Mouse (Mus musculus) embryo, embryonic 11 days (tissue): ENCODE measurements around the gene Pald1.
A peak's percentile ranks its signal among the peaks of the same experiment; 100 is the strongest.

Experiments used
- DNase-seq: peaks from one replicate; pipeline ENCODE4 v3.0.0-alpha.2; 2015

Pald1 gene

DNA sequence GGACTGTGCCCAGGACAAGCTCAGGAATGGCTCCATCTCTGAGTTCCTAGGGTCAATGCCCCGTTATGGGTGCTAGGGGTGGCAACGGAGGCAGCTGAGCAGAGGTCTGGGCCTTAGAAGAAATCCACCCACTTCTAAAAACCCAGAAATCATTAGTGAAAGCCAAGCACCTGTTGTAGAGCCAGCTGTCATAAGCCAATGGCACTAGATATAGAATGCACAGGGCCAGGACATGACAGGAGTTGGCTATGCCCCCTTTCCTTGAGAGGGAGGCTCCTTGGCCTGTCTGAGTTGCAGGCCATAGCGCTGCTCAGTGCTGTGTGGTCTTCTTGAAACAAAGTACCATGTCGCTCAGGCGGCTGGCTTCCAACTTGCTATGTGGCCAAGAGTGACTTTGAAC is 17.1 kb upstream of the Pald1 start:
- DNase-seq, result no peak

DNA sequence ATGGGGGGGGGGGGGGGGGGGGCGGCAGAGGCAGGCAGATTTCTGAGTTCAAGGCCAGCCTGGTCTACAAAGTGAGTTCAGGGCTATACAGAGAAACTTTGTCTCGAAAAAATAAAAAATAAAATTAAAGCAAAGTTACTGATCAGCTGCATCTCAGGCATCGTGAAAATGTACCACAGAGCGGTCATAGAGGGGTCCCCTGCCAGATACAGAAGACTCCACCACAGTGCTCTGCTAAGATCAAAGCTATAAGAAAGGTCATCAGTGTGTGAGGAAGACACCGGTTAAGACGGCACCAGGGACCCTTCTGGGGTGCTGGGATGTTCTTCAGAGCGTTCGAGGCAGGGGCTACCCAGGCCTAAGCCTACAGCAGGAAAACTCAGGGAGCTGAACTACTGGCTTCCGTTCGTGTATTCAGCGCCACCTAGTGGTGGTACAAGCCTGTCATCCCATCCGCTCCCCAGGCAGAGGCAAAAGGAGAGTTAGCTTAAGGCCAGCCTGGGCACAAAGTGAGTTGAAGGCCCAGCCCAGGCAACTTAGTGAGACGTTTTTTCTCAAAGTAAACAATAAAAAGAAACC is 15.9 kb upstream of the Pald1 start:
- DNase-seq, result peak; percentile 91

DNA sequence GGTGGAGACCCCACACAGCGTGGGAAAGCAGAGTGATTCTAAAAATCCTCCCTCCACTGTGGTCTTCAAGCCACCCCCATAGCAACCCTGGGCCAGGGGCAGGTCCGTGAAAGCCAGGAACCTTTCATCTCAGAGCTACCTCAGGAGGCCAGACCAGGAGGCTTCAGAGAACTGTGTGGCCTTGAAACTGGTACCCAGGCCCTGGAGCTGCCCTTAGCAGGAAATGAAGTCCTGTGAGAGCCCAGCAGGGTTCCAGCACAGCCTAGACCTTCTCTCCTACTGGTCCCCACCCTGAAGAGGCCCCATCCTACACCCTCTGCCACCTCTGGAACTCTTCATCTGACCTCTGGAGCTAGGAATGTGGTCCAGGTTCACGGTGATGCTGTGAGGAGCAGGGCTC is 14.8 kb upstream of the Pald1 start:
- DNase-seq, result no peak

DNA sequence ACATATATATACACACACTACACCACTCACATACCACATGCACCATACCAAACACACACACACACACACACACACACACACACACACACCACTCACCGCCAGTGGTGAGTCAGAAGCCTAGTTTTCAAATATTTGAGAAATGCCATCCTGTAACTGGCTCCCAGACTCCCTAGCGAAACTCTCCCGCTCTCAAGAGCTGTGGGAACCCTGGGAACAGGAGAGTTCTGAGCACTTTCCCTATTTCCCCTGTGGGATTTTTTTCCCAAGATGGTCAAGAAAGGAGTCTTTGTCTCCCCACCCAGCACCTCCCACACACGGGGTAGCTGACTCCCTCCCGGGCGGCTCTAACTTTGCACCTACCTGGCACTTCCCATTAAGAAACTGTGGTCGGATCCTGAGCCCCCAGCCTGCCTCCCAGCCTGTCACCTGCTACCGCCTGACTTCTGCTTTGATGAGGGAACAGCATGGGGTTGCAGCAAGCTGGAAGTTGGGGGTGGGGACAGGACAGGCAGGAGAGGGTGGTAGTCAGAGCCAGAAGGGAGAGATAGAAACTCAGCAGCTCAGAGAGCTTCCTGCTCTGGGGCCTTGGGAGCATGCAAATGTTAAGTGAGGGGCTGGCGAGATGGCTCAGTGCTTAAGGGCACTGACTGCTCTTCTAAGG is 11.3 kb upstream of the Pald1 start:
- DNase-seq, result no peak

DNA sequence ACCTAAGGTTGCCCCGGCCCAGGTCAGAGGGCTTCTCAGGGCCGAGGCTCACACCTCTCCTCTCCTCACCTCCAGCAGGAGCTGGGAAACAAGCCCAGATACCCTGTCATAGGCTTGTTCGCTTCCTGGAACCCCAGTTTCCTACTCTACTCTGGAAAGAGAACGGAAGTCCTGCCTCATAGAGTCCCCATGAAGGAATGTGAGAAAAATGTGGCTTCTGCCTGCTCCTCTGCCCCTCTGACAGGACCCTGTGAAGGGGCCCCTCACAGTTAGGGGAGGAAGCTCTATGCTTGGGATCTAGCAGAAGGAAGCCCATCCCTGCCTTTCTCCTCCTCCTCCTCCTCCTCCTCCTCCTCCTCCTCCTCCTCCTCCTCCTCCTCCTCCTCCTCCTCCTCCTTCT is 9.3 kb upstream of the Pald1 start:
- no peak for DNase-seq

DNA sequence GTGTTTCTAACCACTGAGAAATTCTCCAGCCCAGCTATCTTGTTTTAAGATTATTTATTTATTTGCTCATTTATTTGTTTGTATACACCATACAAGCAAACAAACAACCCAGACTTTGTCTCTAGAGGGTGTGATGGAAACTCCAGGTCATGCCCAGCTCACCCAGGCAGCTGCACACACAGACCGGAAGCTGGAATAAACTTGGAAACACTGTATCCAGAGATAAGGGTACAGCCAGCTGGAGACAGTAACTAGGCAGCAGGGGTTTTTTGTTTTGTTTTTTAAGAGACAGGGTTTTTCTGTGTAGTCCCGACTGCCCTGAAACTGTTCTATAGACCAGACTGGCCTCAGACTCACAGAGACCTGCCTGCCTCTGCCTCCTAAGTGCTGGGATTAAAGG is 6.8 kb upstream of the Pald1 start:
- DNase-seq, result no peak

DNA sequence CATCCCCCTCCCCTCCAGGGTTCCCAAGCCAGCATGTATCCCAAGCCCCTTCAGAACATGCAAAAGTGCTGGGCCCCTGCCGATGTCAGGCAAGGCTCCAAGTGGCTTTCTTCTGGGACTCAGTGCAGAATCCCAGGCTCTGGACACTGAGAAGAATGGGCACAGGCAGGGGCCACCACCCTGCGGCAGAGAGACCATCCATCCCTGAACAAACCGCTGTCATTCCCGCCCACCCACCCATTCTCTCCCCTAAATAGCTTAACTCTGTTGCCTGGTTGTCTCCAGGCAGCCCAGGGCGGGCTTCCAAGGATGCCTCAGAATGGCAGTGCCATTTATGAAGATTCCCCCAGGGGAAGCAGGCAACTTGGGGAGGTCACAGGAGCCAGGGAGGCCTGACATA is 5.7 kb upstream of the Pald1 start:
- DNase-seq, result no peak

DNA sequence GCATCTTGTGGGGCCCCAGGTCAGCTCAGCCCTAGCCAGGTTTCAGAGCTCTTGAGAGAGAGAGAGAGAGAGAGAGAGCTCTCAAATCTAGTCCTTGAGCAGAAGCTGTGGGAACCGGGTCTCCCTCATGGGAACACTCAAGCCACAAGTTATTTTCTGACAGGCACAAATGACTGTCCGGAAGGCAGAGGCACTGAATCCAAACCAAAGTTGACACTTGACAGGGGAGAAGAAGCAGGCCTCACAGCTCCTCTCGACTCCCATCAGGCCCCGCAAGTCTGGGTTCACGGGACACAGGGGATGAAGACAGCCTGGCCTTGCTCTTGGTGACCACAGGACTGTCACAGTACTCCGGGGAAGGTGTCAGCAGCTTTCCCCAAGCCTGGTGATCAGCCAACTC is 3.0 kb upstream of the Pald1 start:
- DNase-seq, result no peak

DNA sequence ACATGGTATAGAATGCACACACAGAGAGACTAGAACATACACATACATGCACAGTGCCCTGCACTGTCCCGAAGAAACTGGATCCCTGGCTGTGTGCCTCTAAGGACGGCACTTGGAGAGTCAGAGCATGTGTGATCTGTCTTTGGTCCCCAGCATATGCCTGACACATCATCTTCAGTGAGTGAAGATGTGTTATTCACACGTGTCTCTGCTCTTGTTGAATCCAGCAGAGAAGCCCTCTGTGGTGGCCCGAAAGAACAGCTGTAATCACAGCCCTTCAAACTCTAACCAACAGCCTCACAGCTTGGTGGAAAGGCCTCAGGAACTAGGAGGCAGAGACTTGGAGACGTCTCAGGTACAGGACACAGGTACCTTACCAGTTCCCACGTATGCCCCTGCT is 1.8 kb upstream of the Pald1 start:
- DNase-seq, result no peak

DNA sequence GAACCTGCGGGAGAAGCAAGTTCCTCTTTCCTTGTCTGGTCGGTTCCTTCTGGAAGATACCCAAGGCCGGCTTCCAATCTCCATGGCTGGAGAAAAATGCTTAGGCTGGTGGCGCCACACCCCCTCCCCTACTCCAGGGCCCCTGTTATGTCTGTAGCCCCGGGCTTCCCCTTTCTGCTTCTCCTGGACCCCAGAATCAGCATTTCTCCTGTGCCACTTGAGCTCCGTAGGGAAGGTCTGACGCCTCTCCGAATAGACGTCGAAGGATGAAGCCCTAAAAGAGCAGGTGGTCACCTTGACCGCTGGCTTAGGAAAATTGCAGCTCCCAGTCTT is 351 bp upstream of the Pald1 start:
- DNase-seq, result no peak

DNA sequence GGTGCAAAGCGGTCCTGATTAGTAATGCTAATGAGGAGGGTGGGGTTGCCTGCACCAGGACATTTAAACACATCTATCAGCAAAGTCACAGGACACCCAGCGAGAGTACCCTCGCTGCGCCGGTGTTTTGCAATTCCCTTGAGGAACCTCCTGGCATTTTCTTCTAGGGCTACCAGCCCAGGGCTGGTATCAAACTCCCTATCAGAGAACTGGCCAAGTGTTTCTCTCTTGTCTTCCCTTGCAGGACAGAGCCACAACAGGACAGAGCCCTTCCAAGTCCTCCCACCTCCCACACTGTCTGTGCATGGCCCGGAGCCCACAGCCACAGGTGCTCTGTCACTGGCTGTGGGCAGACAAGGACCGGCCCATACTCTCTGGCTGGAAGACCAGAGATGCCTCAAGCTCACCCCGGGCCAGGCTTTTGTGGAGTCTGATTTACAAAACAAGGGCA is 1.0 kb downstream of the Pald1 start:
- no peak for DNase-seq

DNA sequence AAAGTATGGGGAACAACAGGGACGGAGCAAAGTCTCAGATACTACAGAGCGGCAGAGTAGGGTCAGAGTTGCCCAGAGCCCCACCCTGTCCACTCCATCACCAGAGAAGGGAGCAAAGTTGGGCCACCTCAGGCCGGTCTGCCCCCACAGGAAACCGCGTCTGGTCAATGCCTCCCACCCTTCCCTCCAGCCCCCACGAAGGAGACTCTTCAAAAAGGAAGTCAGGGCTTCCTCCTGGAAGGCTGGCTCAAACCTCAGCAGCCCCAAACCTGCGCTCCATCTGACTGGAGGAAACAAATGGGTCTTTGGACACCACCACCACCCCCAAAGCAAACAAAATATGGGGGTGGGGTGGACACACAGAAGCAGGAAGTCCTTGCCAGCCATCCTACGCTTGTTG is 1.5 kb downstream of the Pald1 start:
- no peak for DNase-seq

DNA sequence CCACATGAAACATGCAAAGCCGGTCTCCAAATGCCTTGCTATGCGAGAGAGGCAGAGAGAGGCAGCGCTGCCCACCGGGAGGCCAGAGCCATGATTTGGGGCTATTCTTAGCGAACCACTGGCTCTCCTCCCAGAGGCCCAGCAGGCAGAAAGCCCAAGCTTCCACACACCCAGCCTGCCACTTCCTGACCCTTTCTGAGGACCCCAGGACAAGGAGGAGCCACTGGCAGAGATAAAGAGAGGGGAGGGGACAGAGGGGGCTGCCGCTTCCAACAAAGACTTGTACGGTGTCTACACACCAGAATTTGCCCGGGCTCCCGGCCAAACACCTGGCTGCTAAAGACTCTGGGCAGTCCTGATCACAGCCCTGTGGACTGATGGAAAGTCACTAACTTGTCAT is 3.1 kb downstream of the Pald1 start:
- DNase-seq, result no peak

DNA sequence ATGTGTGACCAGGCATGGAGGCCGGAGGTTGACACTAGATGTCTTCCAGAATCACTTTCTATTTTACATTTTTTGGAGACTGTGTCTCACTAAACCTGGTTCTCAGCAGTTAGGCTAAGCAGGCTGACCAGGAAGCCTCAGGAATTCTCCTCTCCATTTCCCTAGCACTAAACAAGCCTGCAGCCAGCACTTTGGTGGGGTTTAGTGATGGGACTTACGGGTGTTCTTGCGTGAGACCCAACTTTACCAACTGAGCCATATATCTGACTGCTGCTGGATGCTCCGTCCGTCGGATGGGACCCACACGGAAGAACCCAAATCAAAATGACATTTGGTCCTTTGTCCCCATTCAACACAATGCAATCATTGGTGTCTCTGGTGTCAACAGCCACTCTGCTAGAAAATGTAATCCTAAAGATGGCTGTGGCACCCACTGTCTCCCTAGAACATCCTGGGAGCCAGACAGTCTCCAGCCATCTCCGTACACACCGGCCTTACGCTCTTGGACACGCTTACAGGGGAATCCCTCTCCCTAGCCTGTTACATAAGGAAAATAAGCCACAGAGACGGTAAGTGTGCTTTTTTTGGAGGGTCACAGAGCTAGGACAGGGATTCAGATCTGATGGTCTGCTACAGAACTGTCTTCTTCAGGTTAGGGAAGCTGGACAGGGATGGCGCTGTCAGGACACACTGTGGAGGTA is 3.8 kb downstream of the Pald1 start:
- no peak for DNase-seq

DNA sequence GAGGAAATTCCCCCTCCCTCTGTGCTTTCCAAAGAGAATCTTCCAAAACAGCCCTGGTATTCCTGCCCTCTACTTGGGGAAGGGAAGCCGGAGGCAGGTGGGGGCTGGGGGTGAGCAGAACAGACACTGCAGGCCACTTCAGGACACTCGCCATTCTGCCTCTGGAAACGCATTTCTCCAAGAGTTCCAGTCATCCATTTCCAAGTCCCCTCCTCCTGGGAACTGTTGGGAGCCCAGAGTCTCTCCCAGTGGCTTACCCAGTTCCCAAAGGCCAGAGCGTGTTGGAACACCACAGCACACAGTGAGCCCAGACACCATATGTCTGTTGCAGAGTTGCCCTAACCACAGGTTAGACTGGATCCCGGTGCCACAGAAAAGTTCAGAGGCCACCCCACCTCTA is 4.6 kb downstream of the Pald1 start:
- no peak for DNase-seq

DNA sequence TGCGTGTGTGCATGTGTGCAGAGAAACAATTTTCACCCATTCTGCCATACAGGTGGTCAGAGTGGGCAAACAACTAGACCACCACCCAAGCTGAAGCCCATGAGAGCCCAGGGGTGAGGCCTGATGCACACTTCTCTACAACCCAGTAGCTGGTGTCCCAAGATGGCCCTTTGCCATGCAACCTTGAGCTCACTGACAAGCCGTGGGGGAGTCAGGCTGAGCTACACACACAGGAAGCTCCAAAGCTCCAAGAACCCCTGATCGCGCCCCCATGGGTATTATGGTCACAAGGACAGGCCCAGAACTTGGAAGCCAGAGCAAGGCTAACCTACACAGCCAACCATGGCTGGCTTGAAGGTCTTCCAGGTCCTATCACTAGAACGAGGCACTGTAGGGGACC is 5.3 kb downstream of the Pald1 start:
- DNase-seq, result no peak

DNA sequence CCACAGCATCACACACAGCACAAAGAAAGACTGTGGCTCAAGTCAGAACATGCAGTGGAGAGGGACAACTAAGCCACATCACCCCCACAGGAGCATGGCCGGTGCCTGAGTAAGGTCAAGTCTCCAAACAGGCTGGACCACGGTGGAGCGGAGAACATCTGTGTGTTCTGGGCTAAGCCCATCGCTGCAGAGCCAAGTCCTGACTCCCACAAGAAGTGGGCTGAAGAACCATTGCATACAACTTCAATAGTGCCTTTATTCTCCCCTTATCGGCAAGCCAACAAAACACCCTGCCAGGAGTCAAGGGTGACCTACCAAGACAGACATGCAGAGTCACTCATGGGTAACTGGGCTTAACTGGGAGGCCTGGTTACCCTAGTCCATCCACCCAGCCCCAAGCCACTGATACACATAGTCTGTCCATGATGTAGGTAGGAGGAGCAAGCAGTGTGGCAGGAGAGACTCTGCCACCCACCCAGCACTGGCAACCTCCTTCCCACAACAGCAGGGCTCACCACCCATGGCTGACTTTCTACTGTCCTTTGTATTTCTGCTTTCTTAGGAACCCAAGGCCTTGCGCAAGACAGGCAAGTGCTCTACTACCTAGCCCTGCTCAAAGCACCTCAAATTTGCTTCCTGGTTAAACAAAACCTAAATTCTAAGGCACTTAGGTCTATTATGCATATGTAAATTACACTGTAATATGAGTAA is 8.4 kb downstream of the Pald1 start:
- DNase-seq, result no peak

DNA sequence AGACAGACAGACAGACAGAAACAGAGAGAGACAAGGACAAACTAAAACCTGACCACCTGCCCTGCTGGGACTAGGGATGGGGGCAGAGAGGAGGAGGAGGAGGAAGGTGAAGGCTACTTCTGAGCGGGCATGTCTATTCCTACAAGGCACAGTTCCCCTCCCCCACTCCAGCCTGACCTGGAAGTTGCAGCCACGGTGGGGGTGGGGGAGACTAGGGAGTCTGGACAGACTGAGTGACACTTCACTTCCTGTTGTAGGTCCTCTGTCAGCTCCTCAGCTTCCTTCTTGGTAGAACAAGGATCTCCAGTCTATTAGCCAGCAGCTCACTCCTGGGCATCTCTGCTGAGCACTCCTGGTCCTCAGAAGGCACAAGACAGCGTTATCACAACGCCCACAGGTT is 9.3 kb downstream of the Pald1 start:
- peak; percentile 64 for DNase-seq

DNA sequence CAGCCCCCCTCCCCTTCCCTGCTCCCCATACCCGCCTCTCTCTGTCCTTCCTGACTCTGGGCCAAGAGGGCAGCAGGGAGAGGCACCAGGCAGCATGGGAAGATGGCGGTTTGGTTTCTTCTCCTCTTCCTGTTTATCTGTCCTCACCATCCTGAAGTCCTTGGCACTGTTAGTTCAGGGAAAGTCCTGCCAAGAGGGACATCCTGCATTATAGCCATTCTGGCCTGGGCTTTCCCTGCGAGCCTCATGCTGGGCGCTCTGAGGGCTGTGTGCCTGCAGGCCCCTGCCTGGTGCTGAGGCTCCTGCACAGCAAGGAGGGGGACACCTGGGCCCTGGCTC is 10.8 kb downstream of the Pald1 start:
- DNase-seq, result no peak

DNA sequence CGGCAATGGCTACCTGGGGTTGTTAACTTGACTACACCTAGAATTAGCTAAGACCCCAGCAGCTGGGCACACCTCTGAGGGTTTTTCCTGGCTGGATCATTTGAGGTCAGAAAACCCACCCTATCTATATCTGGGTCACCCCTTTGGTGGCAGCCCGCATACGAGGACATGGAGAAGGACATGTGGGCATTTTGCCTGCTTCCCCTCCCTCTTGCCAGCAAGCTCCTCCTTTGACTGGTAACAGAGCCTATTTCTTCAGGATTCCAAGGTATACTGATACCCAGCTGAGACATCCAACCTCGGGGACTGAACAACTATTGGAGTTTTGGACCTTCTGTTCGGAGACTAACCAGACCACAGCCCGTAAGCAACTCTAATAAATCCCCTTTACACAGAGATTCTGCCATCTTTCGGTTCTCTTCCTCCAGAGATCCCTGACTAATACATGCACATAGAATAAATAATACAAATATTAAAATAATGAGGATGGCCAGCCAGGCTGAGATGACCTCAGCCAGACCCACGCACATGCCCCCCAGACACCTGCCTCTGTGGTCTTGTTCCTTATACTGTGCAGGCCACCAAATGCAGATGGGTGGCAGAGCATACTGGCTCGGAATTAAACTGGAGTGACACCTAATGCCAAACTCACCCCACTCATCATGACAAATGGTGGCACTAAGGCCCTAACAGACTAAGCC is 11.3 kb downstream of the Pald1 start:
- no peak for DNase-seq

DNA sequence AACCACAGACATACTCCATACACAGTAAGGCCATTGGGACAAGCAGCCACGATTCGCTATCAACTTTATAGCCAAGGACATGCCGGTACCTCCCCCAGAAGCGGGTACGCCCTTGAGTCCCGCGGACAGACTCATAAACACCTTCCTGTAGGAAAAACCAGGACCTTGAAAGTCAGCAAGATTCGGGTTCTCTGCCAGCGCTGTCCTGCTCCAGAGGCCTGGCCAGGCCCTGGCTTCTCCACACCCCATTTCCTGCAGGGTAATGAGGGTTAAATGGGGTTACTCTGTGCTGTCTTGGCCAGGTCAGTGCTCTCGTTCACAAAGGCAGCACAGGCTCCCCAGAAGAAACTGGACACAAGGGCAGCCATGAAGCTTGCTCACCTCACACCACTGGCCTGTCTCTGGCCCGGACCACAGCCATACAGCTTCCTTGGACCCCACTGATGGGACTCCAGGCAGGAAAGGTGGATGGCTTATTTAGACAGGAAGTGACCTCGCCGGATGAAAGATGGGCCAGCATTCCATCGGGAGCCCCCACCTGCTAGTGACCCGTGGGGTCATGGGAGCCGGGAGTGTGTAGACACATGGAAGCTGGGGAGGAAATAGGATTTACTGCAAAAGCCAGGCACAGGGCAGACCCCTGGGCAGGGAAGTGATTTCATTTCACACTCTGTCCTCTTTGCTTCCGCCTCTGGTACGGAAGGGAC is 12.9 kb downstream of the Pald1 start:
- DNase-seq, result peak; percentile 59

DNA sequence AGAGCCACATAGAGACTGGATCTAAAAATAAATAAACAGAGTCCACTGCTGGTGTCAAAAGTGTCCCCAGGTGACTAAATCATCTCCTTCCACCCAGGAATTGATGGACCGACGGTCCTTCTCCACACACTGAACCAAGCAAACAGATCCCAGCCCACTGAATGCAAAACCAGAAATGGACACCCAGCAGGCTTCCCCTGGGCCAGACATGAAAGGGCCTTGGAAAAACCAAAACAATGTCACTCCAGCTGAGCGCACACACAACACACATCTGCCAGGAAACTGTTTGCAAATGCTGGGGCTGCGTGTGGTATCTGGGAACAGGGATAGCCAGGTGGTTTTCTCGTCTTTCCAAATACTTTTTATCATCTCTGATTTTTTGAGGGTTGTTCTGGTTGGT is 13.6 kb downstream of the Pald1 start:
- no peak for DNase-seq

DNA sequence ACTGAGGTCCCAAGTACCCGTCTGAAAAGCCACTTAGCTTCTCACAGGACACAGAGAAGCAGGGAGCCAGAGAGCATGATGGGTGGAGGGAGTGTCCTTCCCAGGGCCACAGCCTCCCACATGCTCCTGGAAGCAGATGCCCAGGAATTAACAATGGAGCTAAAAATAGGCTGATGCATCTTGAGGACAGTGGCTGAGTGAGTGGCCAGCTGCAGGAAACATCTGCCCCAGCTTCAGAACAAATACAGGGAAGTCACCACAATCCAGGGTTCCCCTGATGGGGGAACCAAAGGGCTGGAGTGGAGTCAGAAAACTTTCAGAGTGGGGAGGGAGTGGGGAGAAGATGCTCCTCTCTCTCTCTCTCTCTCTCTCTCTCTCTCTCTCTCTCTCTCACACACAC is 17.4 kb downstream of the Pald1 start:
- no peak for DNase-seq
